Mouse (Mus musculus): ENCODE measurements at regions not wholly inside any gene's neighbourhood (a gene's known extent, or its start where the extent isn't known, plus 50 kb on each side); places are given as distances from the start of the nearest gene placed in this dataset.

- H3K4me3 ChIP-seq (ENCODE audit: low read depth, low read length): no peak overlapping the region
- DNase-seq (ENCODE audit: low spot score) (no peak), ATAC-seq (ENCODE audit: insufficient number of reproducible peaks, low FRiP score, low TSS enrichment, low read depth) (no peak)
- WGBS: 83% methylated on average over 1 of the region's 1 CpGs
- H3K9ac ChIP-seq (ENCODE audit: low read length): no peak overlapping the region
- H3K27ac ChIP-seq (replicated peaks; ENCODE audit: low read depth, low read length): no peak overlapping the region
- no peak overlapping the region for H3K4me2 ChIP-seq (ENCODE audit: low read depth, severe bottlenecking)
- H3K36me3 ChIP-seq (ENCODE audit: control insufficient read depth, insufficient read depth, low read length): no peaks in the 10 kb centered on the region
- no peaks in the 10 kb centered on the region for H3K27me3 ChIP-seq (ENCODE audit: control insufficient read depth, insufficient read depth, low read length)
- no peaks in the 10 kb centered on the region for H3K4me1 ChIP-seq (ENCODE audit: control insufficient read depth, insufficient read depth, low read length)
- no peaks in the 10 kb centered on the region for H3K9me3 ChIP-seq (ENCODE audit: control insufficient read depth, low read length)
Measured at GRCm38 (mm10) chr3:120511651-120512050, 659.8 kb downstream of the Rwdd3 start.

DNA sequence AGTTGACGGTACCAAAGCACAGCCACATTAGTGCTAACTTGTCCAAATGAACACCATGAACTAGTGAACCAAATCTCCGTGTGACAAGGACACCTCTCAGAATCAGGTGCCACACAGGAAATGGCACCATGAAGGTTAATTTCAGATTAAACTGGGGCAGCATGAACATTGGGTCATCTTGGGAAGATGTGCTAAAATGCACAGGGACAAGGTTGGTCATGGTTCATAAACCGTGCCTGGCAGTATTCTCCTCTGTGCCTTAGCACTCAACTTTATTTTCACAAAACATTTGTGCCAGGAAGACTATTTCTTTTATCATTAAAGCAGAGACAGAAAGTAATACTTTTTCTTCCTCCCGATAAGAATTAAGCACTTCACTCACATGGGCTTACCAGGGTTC is 672.6 kb downstream of the Rwdd3 start:
- DNase-seq (ENCODE audit: low spot score) (no peak), ATAC-seq (ENCODE audit: insufficient number of reproducible peaks, low FRiP score, low TSS enrichment, low read depth) (no peak)
- Histone ChIP-seq H3K9me3 (ENCODE audit: control insufficient read depth, low read length) (no peaks in the 10 kb centered on the region), H3K4me3 (ENCODE audit: low read depth, low read length) (no peak overlapping the region), H3K36me3 (ENCODE audit: control insufficient read depth, insufficient read depth, low read length) (no peaks in the 10 kb centered on the region), H3K4me2 (ENCODE audit: low read depth, severe bottlenecking) (no peak overlapping the region), H3K4me1 (ENCODE audit: control insufficient read depth, insufficient read depth, low read length) (no peaks in the 10 kb centered on the region), H3K27me3 (ENCODE audit: control insufficient read depth, insufficient read depth, low read length) (no peaks in the 10 kb centered on the region), H3K9ac (ENCODE audit: low read length) (no peak overlapping the region), H3K27ac (replicated peaks; ENCODE audit: low read depth, low read length) (no peak overlapping the region)
- 79% methylated on average over 4 of the region's 4 CpGs for WGBS

DNA sequence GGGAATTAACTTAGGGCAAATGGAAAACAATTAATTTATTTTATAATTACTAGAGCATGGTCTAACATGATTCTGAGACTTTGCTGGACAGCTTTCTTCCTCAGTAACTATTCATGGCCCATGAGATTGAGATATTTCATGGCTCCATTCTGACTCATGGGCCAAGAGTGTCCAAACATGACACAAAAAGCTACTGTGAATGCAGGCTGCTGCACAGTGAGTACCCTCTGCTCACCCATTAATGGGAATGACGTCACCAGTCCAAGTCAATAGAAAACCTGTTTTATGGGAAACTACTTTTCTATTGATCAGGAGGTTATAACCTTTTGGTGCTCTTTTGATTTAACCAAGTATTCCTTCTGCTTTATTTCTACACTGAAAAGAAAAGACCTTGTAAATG is 693.6 kb downstream of the Rwdd3 start:
- ATAC-seq (ENCODE audit: insufficient number of reproducible peaks, low FRiP score, low TSS enrichment, low read depth) (no peak), DNase-seq (ENCODE audit: low spot score) (no peak)
- Histone ChIP-seq H3K4me2 (ENCODE audit: low read depth, severe bottlenecking) (no peak overlapping the region), H3K9ac (ENCODE audit: low read length) (no peak overlapping the region), H3K36me3 (ENCODE audit: control insufficient read depth, insufficient read depth, low read length) (no peaks in the 10 kb centered on the region), H3K27ac (replicated peaks; ENCODE audit: low read depth, low read length) (no peak overlapping the region), H3K9me3 (ENCODE audit: control insufficient read depth, low read length) (no peaks in the 10 kb centered on the region), H3K4me3 (ENCODE audit: low read depth, low read length) (no peak overlapping the region), H3K27me3 (ENCODE audit: control insufficient read depth, insufficient read depth, low read length) (no peaks in the 10 kb centered on the region), H3K4me1 (ENCODE audit: control insufficient read depth, insufficient read depth, low read length) (no peaks in the 10 kb centered on the region)
- 63% methylated on average over 1 of the region's 1 CpGs for WGBS

DNA sequence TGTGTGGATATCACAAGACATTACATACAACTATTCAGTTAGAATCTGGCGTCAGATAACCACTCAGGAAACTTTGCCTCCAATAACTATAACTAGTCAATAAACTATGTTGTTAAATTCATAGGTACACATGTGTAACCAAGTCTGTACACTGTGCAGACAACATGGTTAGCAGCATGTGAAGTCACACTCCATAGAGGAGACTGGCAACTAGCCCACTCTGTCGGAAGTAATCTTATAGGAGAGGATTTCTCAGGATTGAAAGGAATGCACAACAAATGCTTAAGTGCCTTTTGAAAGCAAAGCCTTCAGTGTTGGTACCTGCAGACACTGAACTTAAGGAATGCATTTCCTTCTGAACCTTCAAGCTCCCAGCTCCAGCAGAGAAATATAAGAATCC is 693.0 kb upstream of the Ptbp2 start:
- Histone ChIP-seq H3K36me3 (ENCODE audit: control insufficient read depth, insufficient read depth, low read length) (no peaks in the 10 kb centered on the region), H3K4me2 (ENCODE audit: low read depth, severe bottlenecking) (no peak overlapping the region), H3K9me3 (ENCODE audit: control insufficient read depth, low read length) (no peaks in the 10 kb centered on the region), H3K27me3 (ENCODE audit: control insufficient read depth, insufficient read depth, low read length) (no peaks in the 10 kb centered on the region), H3K4me3 (ENCODE audit: low read depth, low read length) (no peak overlapping the region), H3K9ac (ENCODE audit: low read length) (no peak overlapping the region), H3K27ac (replicated peaks; ENCODE audit: low read depth, low read length) (no peak overlapping the region), H3K4me1 (ENCODE audit: control insufficient read depth, insufficient read depth, low read length) (no peaks in the 10 kb centered on the region)
- ATAC-seq (ENCODE audit: insufficient number of reproducible peaks, low FRiP score, low TSS enrichment, low read depth) (no peak), DNase-seq (ENCODE audit: low spot score) (no peak)
- 72% methylated on average over 2 of the region's 2 CpGs for WGBS

DNA sequence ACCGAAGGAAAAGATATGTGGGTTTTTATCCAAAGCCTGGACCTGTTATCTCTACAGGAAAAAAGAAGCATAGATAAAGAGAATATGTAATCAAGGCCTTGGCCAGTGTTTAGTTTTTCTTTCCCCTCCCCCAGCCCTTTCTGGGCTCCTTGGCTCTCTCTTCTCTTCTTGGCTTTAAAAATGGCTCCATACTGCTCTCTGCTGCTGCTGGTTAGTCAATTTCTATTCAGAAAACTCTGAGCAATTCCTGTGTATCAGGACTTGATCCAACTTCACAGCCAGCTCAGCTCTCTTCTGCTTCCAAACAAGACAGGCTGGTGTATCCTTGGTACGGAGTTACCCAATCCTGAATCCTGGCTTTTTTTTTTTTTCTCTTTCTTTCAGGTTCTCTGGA is 689.4 kb upstream of the Ptbp2 start:
- DNase-seq (ENCODE audit: low spot score) (no peak), ATAC-seq (ENCODE audit: insufficient number of reproducible peaks, low FRiP score, low TSS enrichment, low read depth) (no peak)

DNA sequence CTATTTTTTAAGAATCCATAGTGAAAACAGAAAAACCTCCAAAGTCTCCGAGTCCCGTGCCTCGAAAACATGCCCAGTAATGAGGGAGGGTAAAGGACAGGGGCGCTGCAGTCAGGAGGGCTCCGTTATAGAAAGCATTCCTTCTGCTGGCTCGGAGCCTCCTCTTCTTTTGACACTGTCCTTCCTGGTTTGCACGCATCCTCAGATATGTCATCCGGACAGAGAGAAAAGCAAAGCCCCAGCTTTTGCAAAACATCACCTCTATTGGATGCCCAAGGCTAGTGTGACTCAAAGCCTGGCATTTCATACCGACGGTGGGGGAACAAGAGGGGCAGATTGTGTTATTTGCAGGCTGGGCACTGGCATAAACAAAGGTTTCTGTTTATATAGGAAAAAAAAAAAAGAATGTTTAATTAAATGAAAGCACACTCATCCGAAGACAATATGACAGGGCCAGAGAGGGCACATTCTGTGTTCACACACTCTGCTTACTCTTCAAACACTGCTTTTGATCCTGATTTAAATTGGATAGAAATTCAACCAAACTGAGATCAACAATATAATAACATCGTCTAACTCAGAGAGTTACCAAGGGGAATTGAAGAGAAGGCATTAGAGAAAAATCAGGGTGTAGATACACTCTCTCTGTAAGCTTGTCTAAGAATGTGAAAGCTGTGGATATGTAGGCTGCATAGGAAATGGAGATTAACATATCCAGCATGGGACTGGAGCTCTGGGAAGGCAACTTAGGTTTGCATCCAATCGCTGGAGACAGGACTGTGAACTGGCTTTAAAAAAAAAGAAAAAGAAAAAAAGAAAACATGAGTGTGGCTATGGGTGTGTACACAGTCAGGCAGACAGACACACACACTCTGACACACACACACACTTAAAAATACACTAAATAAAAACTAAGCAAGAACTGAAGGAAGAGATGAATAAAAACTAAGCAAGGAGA is 688.7 kb upstream of the Ptbp2 start:
- DNase-seq (ENCODE audit: low spot score): no peak
- no peak for ATAC-seq (ENCODE audit: insufficient number of reproducible peaks, low FRiP score, low TSS enrichment, low read depth)
- no peaks in the 10 kb centered on the region for H3K27me3 ChIP-seq (ENCODE audit: control insufficient read depth, insufficient read depth, low read length)
- H3K27ac ChIP-seq (replicated peaks; ENCODE audit: low read depth, low read length): no peak overlapping the region
- 86% methylated on average over 13 of the region's 13 CpGs for WGBS
- no peaks in the 10 kb centered on the region for H3K36me3 ChIP-seq (ENCODE audit: control insufficient read depth, insufficient read depth, low read length)
- H3K4me1 ChIP-seq (ENCODE audit: control insufficient read depth, insufficient read depth, low read length): no peaks in the 10 kb centered on the region
- H3K4me3 ChIP-seq (ENCODE audit: low read depth, low read length): no peak overlapping the region
- H3K4me2 ChIP-seq (ENCODE audit: low read depth, severe bottlenecking): no peak overlapping the region
- H3K9ac ChIP-seq (ENCODE audit: low read length): no peak overlapping the region
- H3K9me3 ChIP-seq (ENCODE audit: control insufficient read depth, low read length): no peaks in the 10 kb centered on the region

More for the DNA sequence above, 689.4 kb upstream of the Ptbp2 start:
- Histone ChIP-seq H3K4me1 (ENCODE audit: control insufficient read depth, insufficient read depth, low read length) (no peaks in the 10 kb centered on the region), H3K27me3 (ENCODE audit: control insufficient read depth, insufficient read depth, low read length) (no peaks in the 10 kb centered on the region), H3K4me2 (ENCODE audit: low read depth, severe bottlenecking) (no peak overlapping the region), H3K9ac (ENCODE audit: low read length) (no peak overlapping the region), H3K4me3 (ENCODE audit: low read depth, low read length) (no peak overlapping the region), H3K36me3 (ENCODE audit: control insufficient read depth, insufficient read depth, low read length) (no peaks in the 10 kb centered on the region), H3K9me3 (ENCODE audit: control insufficient read depth, low read length) (no peaks in the 10 kb centered on the region), H3K27ac (replicated peaks; ENCODE audit: low read depth, low read length) (no peak overlapping the region)
- 77% methylated on average over 2 of the region's 2 CpGs for WGBS

GRCm38 (mm10) chr3:120471878-120472444 is 687.7 kb upstream of the Ptbp2 start:
- Histone ChIP-seq H3K4me2 (ENCODE audit: low read depth, severe bottlenecking) (no peak overlapping the region), H3K9me3 (ENCODE audit: control insufficient read depth, low read length) (no peaks in the 10 kb centered on the region), H3K36me3 (ENCODE audit: control insufficient read depth, insufficient read depth, low read length) (no peaks in the 10 kb centered on the region), H3K4me1 (ENCODE audit: control insufficient read depth, insufficient read depth, low read length) (no peaks in the 10 kb centered on the region), H3K4me3 (ENCODE audit: low read depth, low read length) (no peak overlapping the region), H3K27me3 (ENCODE audit: control insufficient read depth, insufficient read depth, low read length) (no peaks in the 10 kb centered on the region), H3K9ac (ENCODE audit: low read length) (no peak overlapping the region), H3K27ac (replicated peaks; ENCODE audit: low read depth, low read length) (no peak overlapping the region)
- WGBS: 83% methylated on average over 2 of the region's 2 CpGs
- DNase-seq (ENCODE audit: low spot score) (no peak), ATAC-seq (ENCODE audit: insufficient number of reproducible peaks, low FRiP score, low TSS enrichment, low read depth) (no peak)

GRCm38 (mm10) chr3:120468887-120469286 is 684.6 kb upstream of the Ptbp2 start:
- Histone ChIP-seq H3K9ac (ENCODE audit: low read length) (no peak overlapping the region), H3K27ac (replicated peaks; ENCODE audit: low read depth, low read length) (no peak overlapping the region), H3K36me3 (ENCODE audit: control insufficient read depth, insufficient read depth, low read length) (no peaks in the 10 kb centered on the region), H3K4me3 (ENCODE audit: low read depth, low read length) (no peak overlapping the region), H3K4me1 (ENCODE audit: control insufficient read depth, insufficient read depth, low read length) (no peaks in the 10 kb centered on the region), H3K9me3 (ENCODE audit: control insufficient read depth, low read length) (no peaks in the 10 kb centered on the region), H3K27me3 (ENCODE audit: control insufficient read depth, insufficient read depth, low read length) (no peaks in the 10 kb centered on the region), H3K4me2 (ENCODE audit: low read depth, severe bottlenecking) (no peak overlapping the region)
- DNase-seq (ENCODE audit: low spot score) (no peak), ATAC-seq (ENCODE audit: insufficient number of reproducible peaks, low FRiP score, low TSS enrichment, low read depth) (no peak)
- 79% methylated on average over 2 of the region's 2 CpGs for WGBS
